Mouse (Mus musculus): ENCODE results near the gene Cdkn2aip. TPM values are rescaled to one million over a fixed set of nuclear protein-coding genes. Genes with fewer than 3 reads are reported as not detected.

Gene Cdkn2aip
- polyA plus RNA-seq, 1 experiment from 2014 or later: 21.0 TPM

- peak; percentile 83 for ATAC-seq
- Histone ChIP-seq H3K27me3 (replicated peaks; ENCODE audit: control insufficient read depth, insufficient read depth, low read length) (no peaks in the 10 kb centered on the region), H3K4me3 (ENCODE audit: low read length) (no peak overlapping the region), H3K4me1 (ENCODE audit: control insufficient read depth, insufficient read depth, low read length) (0 out of 2 replicates have a peak, but pooled peaks cover 8% of the 10 kb centered on the region), H3K9me3 (ENCODE audit: control insufficient read depth, low read length) (no peaks in the 10 kb centered on the region), H3K27ac (ENCODE audit: low read length) (peak overlapping the region; percentile 81), H3K4me2 (ENCODE audit: low read depth, low read length) (no peak overlapping the region), H3K36me3 (ENCODE audit: control insufficient read depth, insufficient read depth, low read length) (peaks cover 6% of the 10 kb centered on the region; the same call in 1 of the 2 replicates), H3K9ac (ENCODE audit: low read depth, low read length) (no peak overlapping the region)
- WGBS: 69% methylated on average over 5 of the region's 5 CpGs
Observed at GRCm38 (mm10) chr8:47708106-47708505, 5.6 kb downstream of the Cdkn2aip start.

GRCm38 (mm10) chr8:47706746-47707145, 7.0 kb downstream of the Cdkn2aip start:
- no peaks in the 10 kb centered on the region for H3K9me3 ChIP-seq (ENCODE audit: control insufficient read depth, low read length)
- H3K36me3 ChIP-seq (ENCODE audit: control insufficient read depth, insufficient read depth, low read length): peaks cover 6% of the 10 kb centered on the region; the same call in 1 of the 2 replicates
- 72% methylated on average over 8 of the region's 8 CpGs for WGBS
- peak overlapping the region; percentile 81 for H3K27ac ChIP-seq (ENCODE audit: low read length)
- no peaks in the 10 kb centered on the region for H3K27me3 ChIP-seq (replicated peaks; ENCODE audit: control insufficient read depth, insufficient read depth, low read length)
- H3K9ac ChIP-seq (ENCODE audit: low read depth, low read length): no peak overlapping the region
- H3K4me2 ChIP-seq (ENCODE audit: low read depth, low read length): peak overlapping the region; percentile 44
- peak; percentile 94 for ATAC-seq
- H3K4me1 ChIP-seq (ENCODE audit: control insufficient read depth, insufficient read depth, low read length): 0 out of 2 replicates have a peak, but pooled peaks cover 8% of the 10 kb centered on the region
- no peak overlapping the region for H3K4me3 ChIP-seq (ENCODE audit: low read length)

GRCm38 (mm10) chr8:47702333-47702732, 11.4 kb downstream of the Cdkn2aip start:
- H3K9ac ChIP-seq (ENCODE audit: low read depth, low read length): no peak overlapping the region
- H3K27ac ChIP-seq (ENCODE audit: low read length): no peak overlapping the region
- H3K4me2 ChIP-seq (ENCODE audit: low read depth, low read length): no peak overlapping the region
- no peak for ATAC-seq
- no peaks in the 10 kb centered on the region for H3K27me3 ChIP-seq (replicated peaks; ENCODE audit: control insufficient read depth, insufficient read depth, low read length)
- no peaks in the 10 kb centered on the region; the same call in 1 of the 2 replicates for H3K36me3 ChIP-seq (ENCODE audit: control insufficient read depth, insufficient read depth, low read length)
- H3K4me1 ChIP-seq (ENCODE audit: control insufficient read depth, insufficient read depth, low read length): no peaks in the 10 kb centered on the region
- no peaks in the 10 kb centered on the region; the same call in 1 of the 2 replicates for H3K9me3 ChIP-seq (ENCODE audit: control insufficient read depth, low read length)
- H3K4me3 ChIP-seq (ENCODE audit: low read length): no peak overlapping the region
- WGBS: 54% methylated on average over 1 of the region's 1 CpGs

- Histone ChIP-seq H3K9me3 (ENCODE audit: control insufficient read depth, low read length) (no peaks in the 10 kb centered on the region; the same call in 1 of the 2 replicates), H3K27me3 (replicated peaks; ENCODE audit: control insufficient read depth, insufficient read depth, low read length) (no peaks in the 10 kb centered on the region), H3K36me3 (ENCODE audit: control insufficient read depth, insufficient read depth, low read length) (no peaks in the 10 kb centered on the region), H3K4me2 (ENCODE audit: low read depth, low read length) (no peak overlapping the region), H3K9ac (ENCODE audit: low read depth, low read length) (no peak overlapping the region), H3K4me1 (ENCODE audit: control insufficient read depth, insufficient read depth, low read length) (no peaks in the 10 kb centered on the region), H3K27ac (ENCODE audit: low read length) (no peak overlapping the region), H3K4me3 (ENCODE audit: low read length) (no peak overlapping the region)
- WGBS: 71% methylated on average over 1 of the region's 1 CpGs
- ATAC-seq: no peak
Observed at GRCm38 (mm10) chr8:47697696-47698095, 16.0 kb downstream of the Cdkn2aip start.

- H3K4me1 ChIP-seq (ENCODE audit: control insufficient read depth, insufficient read depth, low read length): no peaks in the 10 kb centered on the region
- no peak overlapping the region for H3K4me2 ChIP-seq (ENCODE audit: low read depth, low read length)
- H3K4me3 ChIP-seq (ENCODE audit: low read length): no peak overlapping the region
- no peak overlapping the region for H3K9ac ChIP-seq (ENCODE audit: low read depth, low read length)
- 73% methylated on average over 5 of the region's 5 CpGs for WGBS
- ATAC-seq: no peak
- H3K27me3 ChIP-seq (replicated peaks; ENCODE audit: control insufficient read depth, insufficient read depth, low read length): no peaks in the 10 kb centered on the region
- H3K27ac ChIP-seq (ENCODE audit: low read length): no peak overlapping the region
- H3K36me3 ChIP-seq (ENCODE audit: control insufficient read depth, insufficient read depth, low read length): no peaks in the 10 kb centered on the region
- H3K9me3 ChIP-seq (ENCODE audit: control insufficient read depth, low read length): no peaks in the 10 kb centered on the region
Observed at GRCm38 (mm10) chr8:47695431-47696105, 18.2 kb downstream of the Cdkn2aip start.

GRCm38 (mm10) chr8:47693119-47693518, 20.6 kb downstream of the Cdkn2aip start:
- Histone ChIP-seq H3K36me3 (ENCODE audit: control insufficient read depth, insufficient read depth, low read length) (no peaks in the 10 kb centered on the region), H3K4me2 (ENCODE audit: low read depth, low read length) (no peak overlapping the region), H3K9me3 (ENCODE audit: control insufficient read depth, low read length) (no peaks in the 10 kb centered on the region), H3K27me3 (replicated peaks; ENCODE audit: control insufficient read depth, insufficient read depth, low read length) (no peaks in the 10 kb centered on the region), H3K9ac (ENCODE audit: low read depth, low read length) (no peak overlapping the region), H3K4me1 (ENCODE audit: control insufficient read depth, insufficient read depth, low read length) (no peaks in the 10 kb centered on the region), H3K4me3 (ENCODE audit: low read length) (no peak overlapping the region), H3K27ac (ENCODE audit: low read length) (no peak overlapping the region)
- no peak for ATAC-seq
- WGBS: 14% methylated on average over 2 of the region's 2 CpGs

- 85% methylated on average over 9 of the region's 10 CpGs for WGBS
- H3K9me3 ChIP-seq (ENCODE audit: control insufficient read depth, low read length): no peaks in the 10 kb centered on the region
- no peak overlapping the region for H3K4me2 ChIP-seq (ENCODE audit: low read depth, low read length)
- H3K4me1 ChIP-seq (ENCODE audit: control insufficient read depth, insufficient read depth, low read length): no peaks in the 10 kb centered on the region
- ATAC-seq: no peak
- no peak overlapping the region for H3K27ac ChIP-seq (ENCODE audit: low read length)
- no peaks in the 10 kb centered on the region for H3K36me3 ChIP-seq (ENCODE audit: control insufficient read depth, insufficient read depth, low read length)
- no peak overlapping the region for H3K4me3 ChIP-seq (ENCODE audit: low read length)
- no peak overlapping the region for H3K9ac ChIP-seq (ENCODE audit: low read depth, low read length)
- H3K27me3 ChIP-seq (replicated peaks; ENCODE audit: control insufficient read depth, insufficient read depth, low read length): no peaks in the 10 kb centered on the region
Observed at GRCm38 (mm10) chr8:47691831-47692230, 21.9 kb downstream of the Cdkn2aip start.

GRCm38 (mm10) chr8:47691303-47691702, 22.4 kb downstream of the Cdkn2aip start:
- WGBS: 64% methylated on average over 7 of the region's 7 CpGs
- no peak overlapping the region for H3K9ac ChIP-seq (ENCODE audit: low read depth, low read length)
- no peaks in the 10 kb centered on the region for H3K27me3 ChIP-seq (replicated peaks; ENCODE audit: control insufficient read depth, insufficient read depth, low read length)
- no peak overlapping the region; the same call in 1 of the 2 replicates for H3K27ac ChIP-seq (ENCODE audit: low read length)
- no peaks in the 10 kb centered on the region for H3K4me1 ChIP-seq (ENCODE audit: control insufficient read depth, insufficient read depth, low read length)
- H3K9me3 ChIP-seq (ENCODE audit: control insufficient read depth, low read length): no peaks in the 10 kb centered on the region
- no peak overlapping the region for H3K4me3 ChIP-seq (ENCODE audit: low read length)
- peak overlapping the region; percentile 50 for H3K4me2 ChIP-seq (ENCODE audit: low read depth, low read length)
- H3K36me3 ChIP-seq (ENCODE audit: control insufficient read depth, insufficient read depth, low read length): no peaks in the 10 kb centered on the region
- no peak for ATAC-seq

- Histone ChIP-seq H3K4me1 (ENCODE audit: control insufficient read depth, insufficient read depth, low read length) (no peaks in the 10 kb centered on the region), H3K9ac (ENCODE audit: low read depth, low read length) (peak overlapping the region; percentile 23; the same call in 1 of the 2 replicates), H3K4me2 (ENCODE audit: low read depth, low read length) (peak overlapping the region; percentile 50), H3K4me3 (ENCODE audit: low read length) (peak overlapping the region; percentile 31), H3K27ac (ENCODE audit: low read length) (peak overlapping the region; percentile 18; the same call in 1 of the 2 replicates), H3K36me3 (ENCODE audit: control insufficient read depth, insufficient read depth, low read length) (no peaks in the 10 kb centered on the region), H3K9me3 (ENCODE audit: control insufficient read depth, low read length) (no peaks in the 10 kb centered on the region), H3K27me3 (replicated peaks; ENCODE audit: control insufficient read depth, insufficient read depth, low read length) (no peaks in the 10 kb centered on the region)
- no peak for ATAC-seq
- WGBS: 13% methylated on average over 16 of the region's 16 CpGs
Observed at GRCm38 (mm10) chr8:47690674-47691078, 23.1 kb downstream of the Cdkn2aip start.

Data from intestine, embryonic 16.5 days (tissue).